Mouse (Mus musculus): ENCODE results near the gene Pofut1.

DNA sequence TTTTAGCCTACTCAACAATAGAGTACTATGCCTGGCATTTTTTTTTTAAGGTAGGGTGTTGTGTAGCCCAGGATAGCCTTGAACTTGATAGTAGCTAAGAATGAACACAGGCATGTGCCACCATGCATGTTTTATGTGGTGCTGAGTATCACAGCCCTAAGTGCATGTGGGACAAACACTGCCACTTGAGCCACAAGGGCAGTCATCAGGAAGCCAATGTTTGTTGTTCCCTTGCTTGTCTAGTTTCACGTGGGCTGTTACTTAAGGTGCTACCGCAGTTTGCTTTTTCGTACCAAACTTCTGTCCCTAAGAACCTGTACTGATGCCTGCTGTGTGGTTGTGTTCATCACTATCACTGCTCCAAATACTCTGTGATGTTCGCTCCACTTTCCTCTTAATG is 77.1 kb downstream of the Pofut1 start:
- TF ChIP-seq FOSL1 (IDR thresholded peaks at IDR 0.05; ENCODE audit: insufficient read depth, low read length, poor library complexity, severe bottlenecking) (no peak), CTCF (IDR thresholded peaks at IDR 0.05; ENCODE audit: control insufficient read depth, insufficient read depth, insufficient read length) (no peak), CEBPB (IDR thresholded peaks at IDR 0.05; ENCODE audit: low read depth) (no peak), MYOG (IDR thresholded peaks at IDR 0.05; ENCODE audit: control insufficient read depth, extremely low read depth, insufficient read length) (no peak)
